Mouse (Mus musculus) myocyte (in vitro differentiated cells): ENCODE data around the gene Cs. TPM values are rescaled to one million over a fixed set of nuclear protein-coding genes. Genes with fewer than 3 reads are reported as not detected.

Source experiments
- H3K27me3 ChIP-seq: one replicate; pipeline ENCODE4 v1.6.1; 2011; ENCODE audit not compliant: control insufficient read depth, insufficient read depth, insufficient read length
- H3K36me3 ChIP-seq: one replicate; pipeline ENCODE4 v1.6.1; 2011; ENCODE audit not compliant: control insufficient read depth, insufficient read depth
- H3K4me2 ChIP-seq: one replicate; pipeline ENCODE4 v1.6.1; 2011; ENCODE audit warnings: low read depth, control low read depth
- H3K4me3 ChIP-seq: one replicate; pipeline ENCODE4 v1.5.1; 2011; ENCODE audit warnings: mild to moderate bottlenecking, control low read depth, moderate library complexity
- H3K79me2 ChIP-seq: one replicate; pipeline ENCODE4 v1.6.1; 2011; ENCODE audit not compliant: control insufficient read depth, insufficient read depth
- H3ac ChIP-seq: one replicate; pipeline ENCODE4 v1.6.1; 2011; ENCODE audit not compliant: control insufficient read depth, insufficient read length
- CEBPB ChIP-seq: IDR thresholded peaks from 2 replicates; pipeline ENCODE4 v1.6.1; 2011; ENCODE audit warnings: mild to moderate bottlenecking, moderate library complexity; ENCODE audit not compliant: poor library complexity, insufficient read depth, severe bottlenecking
- E2F4 ChIP-seq: IDR thresholded peaks from one replicate; pipeline ENCODE4 v1.6.1; 2011; ENCODE audit warnings: mild to moderate bottlenecking, control low read depth, moderate library complexity; ENCODE audit not compliant: insufficient read depth
- MAX ChIP-seq: IDR thresholded peaks from one replicate; pipeline ENCODE4 v1.6.1; 2011; ENCODE audit warnings: low read depth, mild to moderate bottlenecking, control low read depth
- MYOD1 ChIP-seq, 3 experiments: IDR thresholded peaks; one replicate each; pipeline ENCODE4 v1.6.1; 2011; ENCODE audit warnings: control low read depth in 2 of 3, low read depth in 2 of 3, mild to moderate bottlenecking in 2 of 3, moderate library complexity in 1 of 3; ENCODE audit not compliant: insufficient read length in 2 of 3, control insufficient read depth in 1 of 3
- MYOG ChIP-seq, 3 experiments: IDR thresholded peaks; one replicate each; pipeline ENCODE4 v1.6.1; 2011; ENCODE audit warnings: control low read depth in 2 of 3, low read depth in 2 of 3, mild to moderate bottlenecking in 2 of 3; ENCODE audit not compliant: insufficient read length in 2 of 3, control insufficient read depth in 1 of 3, insufficient read depth in 1 of 3
- POLR2A ChIP-seq: IDR thresholded peaks from one replicate; pipeline ENCODE4 v1.6.1; 2011; ENCODE audit warnings: low read depth, mild to moderate bottlenecking, control low read depth, moderate library complexity; ENCODE audit not compliant: insufficient read length
- POLR2AphosphoS2 ChIP-seq: IDR thresholded peaks from one replicate; pipeline ENCODE4 v1.6.1; 2011; ENCODE audit warnings: low read depth, control low read depth; ENCODE audit not compliant: insufficient read length
- REST ChIP-seq: IDR thresholded peaks from one replicate; pipeline ENCODE4 v1.6.1; 2011; ENCODE audit warnings: mild to moderate bottlenecking, control low read depth, moderate library complexity; ENCODE audit not compliant: insufficient read depth, insufficient read length
- SRF ChIP-seq: IDR thresholded peaks from one replicate; pipeline ENCODE4 v1.6.1; 2011; ENCODE audit warnings: low read depth; ENCODE audit not compliant: control insufficient read depth, insufficient read length
- TCF12 ChIP-seq: IDR thresholded peaks from one replicate; pipeline ENCODE4 v1.6.1; 2011; ENCODE audit warnings: mild to moderate bottlenecking, control low read depth; ENCODE audit not compliant: poor library complexity, insufficient read depth, severe bottlenecking
- TCF3 ChIP-seq: IDR thresholded peaks from one replicate; pipeline ENCODE4 v1.6.1; 2011; ENCODE audit warnings: low read depth, control low read depth; ENCODE audit not compliant: insufficient read length
- USF1 ChIP-seq: IDR thresholded peaks from one replicate; pipeline ENCODE4 v1.6.1; 2011; ENCODE audit warnings: low read depth, mild to moderate bottlenecking, control low read depth, moderate library complexity
- polyA plus RNA-seq: library from polyadenylated mRNA; unstranded; fragments of >200 nt; fragmentation: generic; extraction: Trizol; gene quantifications from one replicate; pipeline ENCODE4 v1.2.1, GENCODE M21; 2012; ENCODE audit warnings: missing spikeins

The Cs gene
- polyA plus RNA-seq, 1 experiment, result 253 TPM

DNA sequence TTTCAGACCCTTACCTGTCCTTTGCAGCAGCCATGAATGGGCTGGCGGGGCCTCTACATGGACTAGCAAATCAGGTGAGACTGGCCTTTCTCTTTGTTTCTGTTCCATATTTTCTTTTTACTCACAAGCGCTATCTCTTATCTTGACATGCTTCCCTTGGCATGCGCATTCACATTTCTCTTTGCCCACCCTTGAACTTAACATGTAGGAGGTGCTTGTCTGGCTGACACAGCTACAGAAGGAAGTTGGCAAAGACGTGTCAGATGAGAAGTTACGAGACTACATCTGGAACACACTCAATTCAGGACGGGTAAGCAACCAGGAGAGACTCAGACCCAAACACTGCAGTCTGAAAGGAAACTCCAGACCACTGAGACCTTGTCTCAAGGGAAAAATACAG is 21.7 kb downstream of the Cs start:
- no peak for TF ChIP-seq TCF12
- no peak for TF ChIP-seq CEBPB
- no peak for TF ChIP-seq POLR2AphosphoS2
- TF ChIP-seq E2F4, result no peak
- no peak for TF ChIP-seq REST
- no peak for TF ChIP-seq SRF
- no peak for TF ChIP-seq TCF3
- TF ChIP-seq POLR2A, result no peak
- no peak for TF ChIP-seq MYOD1 (IDR thresholded peaks at IDR 0.05; ENCODE audit: control insufficient read depth in 1 of 3, insufficient read length in 2 of 3, low read depth in 2 of 3)
- TF ChIP-seq USF1, result no peak
- no peak for TF ChIP-seq MYOG (IDR thresholded peaks at IDR 0.05; ENCODE audit: control insufficient read depth in 1 of 3, insufficient read depth in 1 of 3, insufficient read length in 2 of 3, low read depth in 2 of 3)
- H3K4me3 ChIP-seq, result no peak overlapping the region
- no peak overlapping the region for H3ac ChIP-seq
- H3K79me2 ChIP-seq, result no peaks in the 10 kb centered on the region
- peaks cover 74% of the 10 kb centered on the region for H3K36me3 ChIP-seq
- H3K27me3 ChIP-seq, result no peaks in the 10 kb centered on the region
- no peak overlapping the region for H3K4me2 ChIP-seq

DNA sequence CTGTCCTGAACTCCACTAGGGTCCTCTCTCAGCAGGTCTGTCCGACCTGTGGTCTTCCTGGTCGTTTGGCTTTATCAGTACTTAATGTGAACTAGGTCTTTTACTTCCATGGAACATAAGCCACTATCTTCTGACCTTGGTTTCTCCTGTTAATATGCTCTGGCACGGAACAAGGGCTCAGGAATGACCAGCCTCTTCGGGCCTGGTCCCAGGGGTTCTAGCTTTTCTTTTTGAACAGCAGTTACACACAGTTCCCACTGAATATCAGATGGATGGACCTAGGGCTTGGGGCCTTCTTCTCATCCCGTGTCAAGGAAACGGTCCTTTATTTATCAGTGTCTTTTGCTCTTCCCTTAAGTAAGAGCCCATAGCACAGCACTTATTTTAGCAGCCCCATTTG is 24.3 kb downstream of the Cs start:
- H3K79me2 ChIP-seq, result no peaks in the 10 kb centered on the region
- no peak overlapping the region for H3K4me3 ChIP-seq
- H3K36me3 ChIP-seq, result peaks cover 79% of the 10 kb centered on the region
- TF ChIP-seq MYOD1 (IDR thresholded peaks at IDR 0.05; ENCODE audit: control insufficient read depth in 1 of 3, insufficient read length in 2 of 3, low read depth in 2 of 3) (no peak), MYOG (IDR thresholded peaks at IDR 0.05; ENCODE audit: control insufficient read depth in 1 of 3, insufficient read depth in 1 of 3, insufficient read length in 2 of 3, low read depth in 2 of 3) (no peak), TCF12 (no peak), POLR2A (no peak), REST (no peak), USF1 (no peak), SRF (no peak), POLR2AphosphoS2 (no peak), MAX (no peak), E2F4 (no peak)
- no peaks in the 10 kb centered on the region for H3K27me3 ChIP-seq
- no peak overlapping the region for H3K4me2 ChIP-seq
- no peak overlapping the region for H3ac ChIP-seq

DNA sequence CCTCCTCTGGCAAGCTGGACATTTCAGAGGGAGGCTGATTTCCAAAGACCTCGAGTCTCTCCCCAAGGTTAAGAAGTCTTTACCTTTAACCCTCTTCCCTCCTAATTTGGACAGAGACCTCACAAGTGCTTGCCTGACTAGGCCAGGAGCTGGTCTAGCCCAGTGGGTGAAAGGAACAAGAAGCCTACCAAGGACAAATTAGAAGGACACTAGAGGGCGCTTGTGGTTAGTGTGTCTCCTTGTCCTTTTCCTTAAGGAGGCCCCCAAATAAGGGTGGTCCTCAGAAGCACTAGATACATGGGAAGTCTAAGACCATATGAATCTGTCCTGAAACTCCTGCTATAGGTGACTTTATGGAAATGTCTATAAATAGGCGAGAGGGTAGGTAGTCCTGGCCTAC is 25.0 kb downstream of the Cs start:
- Histone ChIP-seq H3K79me2 (no peaks in the 10 kb centered on the region), H3ac (no peak overlapping the region), H3K36me3 (peaks cover 74% of the 10 kb centered on the region), H3K27me3 (no peaks in the 10 kb centered on the region), H3K4me3 (no peak overlapping the region), H3K4me2 (no peak overlapping the region)
- no peak for TF ChIP-seq MAX
- TF ChIP-seq TCF3, result no peak
- TF ChIP-seq TCF12, result no peak

DNA sequence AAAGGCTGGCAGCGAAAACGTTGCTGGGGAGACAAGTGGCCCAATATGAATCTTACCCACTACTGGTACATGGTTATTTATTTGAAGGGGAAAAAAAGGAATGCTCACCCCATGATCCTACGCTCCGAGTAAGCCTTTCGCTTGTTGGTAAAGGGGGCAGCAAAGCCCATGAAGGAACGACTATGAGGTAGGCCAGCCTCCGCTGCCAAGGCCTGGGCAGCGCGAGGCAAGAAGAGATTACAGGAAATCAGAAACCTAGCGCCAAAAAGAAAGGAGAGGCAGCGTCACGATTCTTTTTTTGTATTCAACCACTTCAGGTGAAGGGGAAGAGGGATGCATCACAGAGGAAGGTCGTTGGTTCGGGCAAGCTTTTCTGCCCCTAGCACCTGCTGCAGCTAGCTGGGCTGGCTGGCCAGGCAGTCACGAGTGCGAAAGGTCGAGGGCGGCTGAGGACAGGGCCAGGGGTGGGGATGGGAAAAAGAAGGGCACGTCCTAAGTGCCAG is 30.4 kb downstream of the Cs start:
- H3K4me2 ChIP-seq, result peak overlapping the region; percentile 91
- peak in 2 of 3 experiments; percentile 31 to 72 for TF ChIP-seq MYOD1 (IDR thresholded peaks at IDR 0.05; ENCODE audit: control insufficient read depth in 1 of 3, insufficient read length in 2 of 3, low read depth in 2 of 3)
- no peak for TF ChIP-seq USF1
- no peak for TF ChIP-seq TCF12
- no peak for TF ChIP-seq POLR2A
- no peak for TF ChIP-seq MAX
- TF ChIP-seq E2F4, result no peak
- no peak for TF ChIP-seq REST
- TF ChIP-seq SRF, result no peak
- TF ChIP-seq POLR2AphosphoS2, result no peak
- peak in 2 of 3 experiments; percentile 18 to 61 for TF ChIP-seq MYOG (IDR thresholded peaks at IDR 0.05; ENCODE audit: control insufficient read depth in 1 of 3, insufficient read depth in 1 of 3, insufficient read length in 2 of 3, low read depth in 2 of 3)
- TF ChIP-seq CEBPB, result no peak
- no peak for TF ChIP-seq TCF3
- no peaks in the 10 kb centered on the region for H3K79me2 ChIP-seq
- H3K4me3 ChIP-seq, result peak overlapping the region; percentile 58
- peak overlapping the region; percentile 69 for H3ac ChIP-seq
- H3K27me3 ChIP-seq, result no peaks in the 10 kb centered on the region
- peaks cover 23% of the 10 kb centered on the region for H3K36me3 ChIP-seq

DNA sequence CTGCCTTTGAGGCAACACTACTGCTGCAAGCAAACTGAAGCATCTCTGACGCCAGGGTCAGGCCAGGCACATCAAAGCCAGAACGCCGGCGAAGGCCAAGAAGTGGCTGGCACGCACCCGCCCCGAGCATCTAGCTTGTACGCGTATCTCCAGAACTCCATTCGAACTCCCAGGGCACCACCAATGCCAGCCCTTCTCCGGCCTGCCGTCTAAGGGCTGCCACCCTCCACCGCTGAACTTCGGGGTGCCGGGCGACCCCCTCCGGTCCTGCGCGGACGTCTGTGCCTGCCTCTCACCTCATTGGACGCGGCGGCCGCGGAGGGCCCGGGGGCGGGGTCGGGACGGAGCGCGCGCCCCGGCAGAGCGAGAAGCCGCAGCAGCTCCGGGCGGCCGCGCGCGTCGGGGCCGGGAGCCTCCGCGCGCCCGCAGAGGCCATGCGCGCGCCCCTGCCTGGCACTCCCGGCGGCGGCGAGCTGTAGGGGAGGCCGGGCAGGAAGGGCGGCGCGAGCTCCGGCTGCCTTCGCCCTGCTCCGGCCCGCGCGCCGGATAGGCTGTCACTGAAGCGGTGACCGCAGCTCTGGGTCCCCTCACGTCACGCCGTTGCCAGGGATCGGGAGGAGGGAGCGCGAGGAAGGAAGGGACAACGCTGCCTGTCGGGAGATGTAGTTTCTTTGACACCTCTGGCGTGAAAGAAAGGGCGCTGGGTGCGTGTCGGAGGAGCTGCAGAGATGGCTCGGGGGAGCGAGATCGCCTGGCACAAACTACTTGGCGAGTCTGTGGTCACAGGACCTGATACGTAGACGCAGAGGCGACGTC is 31.1 kb downstream of the Cs start, which contains the start of gene Coq10a:
Coq10a (minus strand) TSS at position 596 of the 816 bp plus-strand sequence.
- no peaks in the 10 kb centered on the region for H3K27me3 ChIP-seq
- peak within 1 kb of the TSS; percentile 91 for H3K4me2 ChIP-seq
- H3K79me2 ChIP-seq, result no peaks in the 10 kb centered on the region
- peak within 1 kb of the TSS; percentile 58 for H3K4me3 ChIP-seq
- peaks cover 17% of the 10 kb centered on the region for H3K36me3 ChIP-seq
- TF ChIP-seq CEBPB, result no peak
- no peak for TF ChIP-seq REST
- peak; percentile 74 for TF ChIP-seq SRF
- TF ChIP-seq POLR2A, result peak; percentile 89
- no peak for TF ChIP-seq MYOG (IDR thresholded peaks at IDR 0.05; ENCODE audit: control insufficient read depth in 1 of 3, insufficient read depth in 1 of 3, insufficient read length in 2 of 3, low read depth in 2 of 3)
- TF ChIP-seq POLR2AphosphoS2, result peak; percentile 95
- TF ChIP-seq USF1, result peak; percentile 41
- H3ac ChIP-seq, result peak within 1 kb of the TSS; percentile 69
